Mouse (Mus musculus): ENCODE measurements around the gene Tubb5. TPM values are rescaled to one million over a fixed set of nuclear protein-coding genes. Genes with fewer than 3 reads are reported as not detected.
"Not testable (repeated sequence)": the region's sequence is repeated elsewhere in the genome, so short reads cannot be mapped to it uniquely, and the experiment has no call there.

Gene Tubb5
- total RNA-seq, 2 experiments from 2014 or later = 25.7 to 34.7 TPM

DNA sequence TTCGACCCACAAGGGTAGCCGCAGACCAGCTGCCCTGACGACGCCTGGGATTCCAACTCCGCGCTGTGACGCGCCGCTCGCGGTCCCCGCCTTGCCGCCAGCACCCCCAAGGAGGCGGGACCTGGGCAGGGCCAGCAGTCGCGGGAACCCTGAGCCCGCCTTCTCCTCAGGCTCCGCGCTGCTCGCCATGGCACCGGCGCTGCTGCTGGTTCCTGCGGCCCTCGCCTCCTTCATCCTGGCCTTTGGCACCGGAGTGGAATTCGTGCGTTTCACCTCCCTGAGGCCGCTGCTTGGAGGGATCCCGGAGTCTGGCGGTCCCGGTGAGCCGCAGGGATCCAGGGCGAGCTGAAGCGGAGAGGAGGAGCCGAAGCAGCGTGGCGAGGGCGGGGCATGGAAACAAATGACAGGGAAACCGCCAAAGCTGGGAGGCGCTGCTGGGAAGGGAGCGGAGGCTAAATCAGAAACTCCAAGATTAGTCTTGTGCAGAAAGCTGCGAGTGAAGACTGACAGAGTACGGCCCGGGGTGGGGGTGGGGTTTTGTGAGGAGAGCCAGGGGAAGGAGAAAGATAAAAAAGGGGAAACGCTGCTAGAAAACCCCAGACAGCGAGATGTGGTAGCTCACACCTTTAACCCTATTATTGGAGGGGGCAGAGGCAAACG lies 23.2 kb upstream of the Tubb5 start, which contains the start of gene Nrm:
Gene Nrm, plus strand, starts transcription at position 121 of the 660 bp plus-strand sequence.
- DNase-seq (ENCODE audit: low spot score) = peak; percentile 92

DNA sequence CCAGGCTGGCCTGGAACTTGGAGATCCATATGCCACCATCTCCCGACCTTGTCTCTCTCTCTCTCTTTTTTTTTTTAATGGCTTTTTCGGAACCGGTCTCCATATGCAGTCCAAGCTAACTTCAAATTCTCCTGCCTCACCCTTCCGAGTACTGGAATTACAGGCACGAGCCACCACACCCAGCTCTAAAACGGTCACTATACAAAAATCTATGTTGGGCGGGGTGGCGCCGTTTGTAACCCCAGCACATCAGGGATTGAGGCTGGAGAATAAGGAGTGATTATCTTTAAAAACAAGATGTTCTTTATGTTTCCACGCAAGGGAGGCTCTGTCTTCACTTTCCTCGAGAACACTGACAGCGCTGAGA lies 22.7 kb upstream of the Tubb5 start:
- no peak for DNase-seq (ENCODE audit: low spot score)

- no peak for DNase-seq (ENCODE audit: low spot score)
Measured at GRCm38 (mm10) chr17:35859835-35860234, 21.7 kb upstream of the Tubb5 start.

- no peak for DNase-seq (ENCODE audit: low spot score)
Measured at GRCm38 (mm10) chr17:35859371-35859770, 21.3 kb upstream of the Tubb5 start.

DNA sequence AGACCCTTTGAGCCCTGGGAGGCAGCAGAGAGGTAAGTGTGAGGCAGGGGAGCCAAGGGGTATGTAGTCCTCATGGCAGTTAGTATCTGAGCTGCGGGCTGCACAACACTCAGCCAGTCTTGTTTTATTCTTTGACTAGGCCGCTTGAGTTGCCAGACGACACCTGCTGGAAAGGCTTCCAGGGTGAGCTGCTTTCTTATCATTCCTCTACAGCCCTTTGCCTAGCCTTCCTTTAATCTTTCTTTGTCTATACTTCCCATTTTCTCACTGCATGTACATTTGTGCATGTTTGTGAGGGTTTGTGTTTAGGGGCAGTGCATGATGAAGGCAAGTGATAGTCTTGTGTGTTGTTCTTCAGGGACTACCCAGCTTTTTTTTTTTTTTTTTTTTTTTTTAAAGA lies 12.9 kb upstream of the Tubb5 start:
- DNase-seq (ENCODE audit: low spot score) = no peak

DNA sequence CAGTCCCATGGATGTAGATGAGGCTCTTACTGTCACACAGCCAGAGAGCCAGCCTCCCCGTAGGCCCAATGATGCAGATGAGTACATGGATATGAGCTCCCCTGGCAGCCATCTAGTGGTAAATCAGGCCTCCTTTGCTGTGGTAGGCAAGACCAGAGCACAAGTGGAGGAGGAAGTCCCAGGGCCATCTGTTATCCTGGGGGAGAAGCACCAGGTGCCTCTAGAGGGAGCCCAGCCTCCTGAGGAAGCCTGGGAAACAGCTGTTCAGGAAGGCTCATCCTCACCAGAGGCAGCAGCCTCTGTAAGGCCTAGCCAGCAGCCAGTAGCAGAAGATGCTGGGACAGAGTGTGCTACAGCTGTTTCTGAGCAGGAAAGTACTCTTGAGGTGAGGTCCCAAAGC lies 10.0 kb upstream of the Tubb5 start:
- no peak for DNase-seq (ENCODE audit: low spot score)

DNA sequence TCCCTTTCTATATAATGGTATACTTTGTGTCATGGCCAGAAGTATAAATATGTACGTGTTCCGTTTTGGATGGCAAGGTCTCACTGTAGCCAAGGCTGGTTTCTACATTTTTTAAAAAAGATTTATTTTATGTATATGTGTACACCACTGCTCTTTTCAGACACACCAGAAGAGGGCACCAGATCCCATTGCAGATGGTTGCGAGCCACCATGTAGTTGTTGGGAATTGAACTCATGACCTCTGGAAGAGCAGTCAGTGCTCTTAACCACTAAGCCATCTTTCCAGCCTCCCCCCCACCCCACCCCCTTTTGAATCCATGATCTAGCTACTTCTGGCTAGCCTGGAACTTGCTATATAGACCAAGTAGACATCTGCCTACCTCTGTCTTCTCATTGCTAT lies 5.4 kb upstream of the Tubb5 start:
- no peak for DNase-seq (ENCODE audit: low spot score)

GRCm38 (mm10) chr17:35842006-35842405 lies 3.9 kb upstream of the Tubb5 start:
- no peak for DNase-seq (ENCODE audit: low spot score)

GRCm38 (mm10) chr17:35841076-35841950 lies 3.2 kb upstream of the Tubb5 start, which contains the start of gene Mdc1:
Mdc1 (plus strand) TSS chr17:35841515.
- DNase-seq (ENCODE audit: low spot score) = peak; percentile 100

GRCm38 (mm10) chr17:35840561-35840960 lies 2.5 kb upstream of the Tubb5 start:
- no peak for DNase-seq (ENCODE audit: low spot score)

- not testable (repeated sequence) for DNase-seq (ENCODE audit: low spot score)
Measured at GRCm38 (mm10) chr17:35839002-35839401, 896 bp upstream of the Tubb5 start.

- no peak for DNase-seq (ENCODE audit: low spot score)
Measured at GRCm38 (mm10) chr17:35838570-35838969, 464 bp upstream of the Tubb5 start.

GRCm38 (mm10) chr17:35837487-35837886 lies 619 bp downstream of the Tubb5 start:
- DNase-seq (ENCODE audit: low spot score) = peak; percentile 30

DNA sequence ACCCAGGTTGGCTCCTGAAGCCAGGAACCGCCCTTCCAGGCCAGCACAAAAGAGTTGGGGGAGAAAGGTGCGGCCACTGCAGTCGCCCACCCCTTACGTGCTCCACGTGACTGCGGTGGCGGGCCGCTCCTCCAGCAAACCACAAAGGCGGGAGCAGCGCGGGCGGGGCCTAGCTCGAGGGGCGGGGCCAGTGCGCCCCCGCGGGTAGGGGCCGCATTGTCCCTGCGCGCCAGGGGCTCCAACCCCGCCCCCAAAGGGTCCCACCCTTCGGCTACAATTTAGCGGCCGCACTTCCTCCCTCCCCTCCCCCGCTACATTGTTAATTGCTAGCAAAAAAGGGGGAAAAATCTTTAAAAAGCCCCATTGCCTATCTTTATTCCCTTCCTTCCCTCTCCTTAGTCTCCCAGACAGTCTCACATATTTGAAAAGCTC lies 1.1 kb downstream of the Tubb5 start:
- peak; percentile 82 for DNase-seq (ENCODE audit: low spot score)

GRCm38 (mm10) chr17:35836178-35836965 lies 1.7 kb downstream of the Tubb5 start:
- peak; percentile 86 for DNase-seq (ENCODE audit: low spot score)

DNA sequence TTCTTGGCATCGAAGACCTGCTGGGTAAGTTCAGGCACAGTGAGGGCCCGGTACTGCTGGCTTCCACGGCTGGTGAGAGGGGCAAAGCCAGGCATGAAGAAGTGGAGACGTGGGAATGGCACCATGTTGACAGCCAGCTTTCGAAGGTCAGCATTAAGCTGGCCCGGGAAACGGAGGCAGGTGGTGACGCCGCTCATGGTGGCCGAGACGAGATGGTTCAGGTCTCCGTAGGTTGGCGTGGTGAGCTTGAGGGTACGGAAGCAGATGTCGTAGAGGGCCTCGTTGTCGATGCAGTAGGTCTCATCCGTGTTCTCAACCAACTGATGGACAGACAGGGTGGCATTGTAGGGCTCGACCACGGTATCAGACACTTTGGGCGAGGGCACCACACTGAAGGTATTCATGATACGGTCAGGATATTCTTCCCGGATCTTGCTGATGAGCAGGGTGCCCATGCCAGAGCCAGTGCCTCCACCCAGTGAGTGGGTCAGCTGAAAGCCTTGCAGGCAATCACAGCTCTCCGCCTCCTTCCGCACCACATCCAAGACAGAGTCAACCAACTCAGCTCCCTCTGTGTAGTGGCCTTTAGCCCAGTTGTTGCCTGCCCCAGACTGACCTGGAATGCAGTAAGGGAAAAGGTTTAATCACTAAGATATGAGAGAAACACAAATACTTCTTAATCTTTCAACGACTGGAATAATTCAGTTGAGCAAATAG lies 2.5 kb downstream of the Tubb5 start:
- DNase-seq (ENCODE audit: low spot score) = no peak

DNA sequence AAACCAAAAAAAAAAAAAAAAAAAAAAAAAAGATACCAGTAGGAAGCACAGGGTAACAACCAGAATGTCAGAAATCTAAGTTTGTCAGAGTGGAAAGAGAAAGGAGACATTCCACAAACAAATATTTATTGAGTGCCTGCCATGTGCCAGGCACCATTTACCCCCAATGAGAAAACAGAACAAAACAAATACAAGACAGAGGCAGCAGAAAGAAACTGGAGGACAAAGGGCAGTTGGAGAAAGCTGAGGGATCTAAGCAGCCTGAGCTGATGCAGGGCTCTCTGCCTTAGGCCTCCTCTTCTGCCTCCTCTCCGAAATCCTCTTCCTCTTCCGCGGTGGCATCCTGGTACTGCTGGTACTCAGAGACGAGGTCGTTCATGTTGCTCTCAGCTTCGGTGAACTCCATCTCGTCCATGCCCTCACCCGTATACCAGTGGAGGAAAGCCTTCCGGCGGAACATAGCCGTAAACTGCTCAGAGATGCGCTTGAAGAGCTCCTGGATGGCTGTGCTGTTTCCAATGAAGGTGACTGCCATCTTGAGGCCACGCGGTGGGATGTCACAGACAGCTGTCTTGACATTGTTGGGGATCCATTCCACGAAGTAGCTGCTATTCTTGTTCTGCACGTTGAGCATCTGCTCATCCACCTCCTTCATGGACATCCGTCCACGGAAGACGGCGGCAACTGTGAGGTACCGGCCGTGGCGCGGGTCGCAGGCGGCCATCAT lies 3.2 kb downstream of the Tubb5 start:
- DNase-seq (ENCODE audit: low spot score) = no peak

DNA sequence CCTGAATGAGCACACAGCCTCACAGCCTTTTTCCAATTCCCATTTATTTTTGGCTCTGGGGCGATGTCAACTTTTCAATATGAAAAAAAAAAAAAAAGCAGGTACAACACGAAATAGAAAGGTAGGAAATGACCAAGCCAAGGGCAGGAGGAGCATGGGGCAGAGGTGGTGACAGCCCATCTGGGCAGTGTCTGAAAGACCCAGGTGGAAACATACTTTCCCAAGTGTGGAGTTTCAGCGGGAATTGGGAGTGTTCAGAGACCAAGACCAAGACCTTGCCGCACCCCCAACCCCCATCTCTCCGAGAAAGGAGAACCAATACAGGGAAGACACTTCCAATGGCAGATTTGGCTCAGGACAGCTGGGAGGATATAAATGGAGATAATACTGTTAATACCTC lies 4.2 kb downstream of the Tubb5 start:
- no peak for DNase-seq (ENCODE audit: low spot score)

GRCm38 (mm10) chr17:35833239-35833751 lies 4.8 kb downstream of the Tubb5 start:
- no peak for DNase-seq (ENCODE audit: low spot score)
